Mouse (Mus musculus) lung, postnatal 14 days (tissue): ENCODE measurements around the gene Tbc1d10b.
"Not testable (repeated sequence)": the region's sequence is repeated elsewhere in the genome, so short reads cannot be mapped to it uniquely, and the experiment has no call there.

Experiments used
- DNase-seq: peaks from one replicate; pipeline ENCODE4 v3.0.0; 2021

Gene Tbc1d10b

DNA sequence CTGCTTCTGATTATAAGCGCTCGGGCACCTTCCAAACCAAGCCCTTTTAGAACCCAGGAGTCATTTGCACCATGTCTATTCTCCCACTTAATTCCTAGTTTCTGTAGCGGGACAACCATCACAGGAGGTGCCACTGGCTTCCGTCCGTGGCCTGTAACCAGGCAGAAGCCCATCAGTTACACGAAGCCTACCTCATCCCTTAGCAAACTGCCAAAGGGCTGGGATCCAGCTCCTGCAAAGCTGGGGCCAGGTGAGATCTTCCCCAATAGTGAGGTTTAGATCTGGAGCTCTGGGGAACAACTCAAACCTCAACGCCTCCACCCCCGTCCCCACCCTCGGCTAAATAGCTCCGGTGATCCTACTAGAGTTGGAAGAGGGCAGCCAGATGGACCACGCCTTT lies 11.8 kb downstream of the Tbc1d10b start:
- DNase-seq, result no peak

DNA sequence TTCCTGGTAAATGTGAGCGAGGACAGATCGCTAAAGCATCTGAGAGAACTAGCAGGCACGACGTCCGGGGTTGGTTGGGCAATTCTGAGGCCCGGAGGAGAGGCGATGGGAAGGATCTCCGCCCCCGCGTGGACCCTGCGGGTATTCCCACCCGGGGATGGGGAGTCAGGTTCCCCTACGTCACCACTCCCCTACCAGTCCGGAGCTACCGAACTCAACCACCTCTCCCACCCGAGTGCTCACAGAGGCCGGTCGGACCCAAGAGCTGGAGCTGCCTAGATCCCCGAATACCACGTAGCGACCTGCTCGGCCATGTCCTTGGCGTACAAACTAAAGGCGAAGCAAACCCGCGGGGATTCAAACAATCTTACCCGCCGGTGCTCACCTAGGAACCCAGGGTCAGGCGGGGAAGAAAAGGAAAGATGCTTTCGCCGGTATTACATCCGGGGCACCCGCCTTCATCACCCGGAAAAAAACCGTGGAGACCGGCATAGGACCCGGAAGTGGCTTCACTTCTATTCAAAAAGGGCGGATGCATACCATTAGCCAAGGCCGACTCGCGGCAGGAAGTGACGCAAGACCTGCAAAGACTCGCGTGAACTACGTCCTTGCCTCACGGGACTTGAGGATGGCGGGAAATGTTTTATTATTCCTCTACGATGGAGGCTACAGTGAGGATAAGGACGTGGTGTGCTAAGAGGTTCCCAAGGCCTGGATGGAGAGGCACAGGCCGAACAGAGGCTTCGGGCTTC lies 12.5 kb downstream of the Tbc1d10b start, which contains the start of gene Cd2bp2:
Gene Cd2bp2, minus strand, starts transcription at position 507 of the 752 bp plus-strand sequence.
- peak; percentile 95 for DNase-seq

DNA sequence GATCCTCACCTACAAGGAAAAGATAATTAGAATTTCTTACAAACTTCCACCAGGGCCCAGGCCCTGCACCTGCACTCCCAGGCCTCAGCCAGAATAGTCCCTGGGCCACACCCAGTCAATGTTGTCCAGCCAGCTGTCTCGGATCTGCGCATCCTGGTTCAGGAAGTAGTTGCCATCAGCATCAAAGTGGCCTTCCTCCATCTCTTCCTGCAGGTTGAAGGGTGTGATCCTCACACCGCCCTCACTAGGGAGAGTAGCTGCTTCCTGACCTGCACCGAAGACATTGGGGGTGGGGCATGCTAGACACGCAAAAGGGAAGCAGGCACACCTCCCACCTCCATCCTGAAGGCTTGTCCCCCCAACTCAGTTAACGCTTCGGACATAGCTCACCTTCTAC lies 13.6 kb downstream of the Tbc1d10b start:
- DNase-seq, result no peak

DNA sequence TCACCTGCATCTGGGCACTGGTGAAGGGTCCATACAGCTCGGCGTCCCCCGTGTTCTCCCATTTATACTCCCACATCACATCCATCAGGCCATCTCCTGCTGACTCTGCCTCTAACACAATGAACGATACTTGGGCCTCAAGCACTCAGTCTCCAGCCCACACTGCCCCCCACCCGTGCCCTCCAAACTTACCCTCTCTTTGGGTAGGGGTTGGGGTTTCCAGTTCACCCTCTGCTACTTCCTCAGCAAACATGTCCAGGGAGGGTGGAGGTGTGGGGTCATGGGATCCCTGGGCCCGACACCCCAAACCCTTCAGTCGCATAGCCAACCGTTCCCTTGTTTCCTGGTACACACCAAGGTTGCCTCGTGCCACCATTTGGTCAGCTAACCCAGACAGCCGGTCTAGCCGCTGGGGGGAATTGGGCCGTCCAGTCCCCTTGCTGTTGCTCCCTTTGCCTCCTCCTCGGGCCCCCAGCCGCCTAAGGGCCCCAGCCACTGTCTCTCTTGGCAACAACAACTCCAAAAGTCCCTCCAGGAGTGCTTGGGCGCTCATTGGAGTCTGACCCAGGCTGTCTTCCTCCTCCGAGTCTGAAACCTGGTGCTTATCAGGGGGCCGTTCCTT lies 14.1 kb downstream of the Tbc1d10b start:
- no peak for DNase-seq

DNA sequence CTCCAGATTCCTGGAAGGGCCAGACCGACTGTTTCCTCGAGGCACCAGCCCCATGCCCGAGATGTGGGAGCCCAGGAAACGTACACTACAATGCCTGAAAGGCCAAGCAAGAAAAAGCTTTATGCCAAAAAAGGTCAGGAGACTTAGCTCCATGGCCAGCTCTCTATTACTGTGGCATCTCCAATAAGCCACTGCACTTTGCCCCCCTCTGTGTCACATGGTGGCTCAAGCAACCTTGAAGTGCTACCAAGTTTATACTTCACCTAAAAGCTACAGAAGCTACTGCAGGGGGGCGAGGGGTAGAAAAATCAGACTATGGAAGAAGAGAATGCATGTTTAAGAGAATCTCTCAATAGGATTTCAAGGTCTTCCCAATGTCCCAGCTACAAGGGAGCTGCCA lies 15.3 kb downstream of the Tbc1d10b start:
- no peak for DNase-seq

DNA sequence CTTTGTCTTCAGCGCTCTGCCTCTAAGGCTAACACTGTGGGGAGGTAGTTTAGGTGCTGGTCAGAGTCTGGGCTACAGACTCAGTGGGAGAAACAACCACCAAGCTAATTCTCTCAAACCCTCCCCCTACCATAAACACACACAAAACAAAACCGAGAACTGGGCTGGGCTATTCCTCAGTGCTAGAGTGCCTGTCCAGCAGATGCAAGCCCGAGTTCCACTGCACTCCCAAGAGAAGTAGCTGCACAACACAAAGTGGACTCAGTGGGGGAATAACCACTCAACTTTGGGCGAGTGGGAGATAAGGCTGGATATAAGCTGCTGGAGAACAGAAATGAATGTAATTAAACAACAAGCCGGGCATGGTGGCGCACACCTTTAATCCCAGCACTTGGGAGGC lies 17.6 kb downstream of the Tbc1d10b start:
- DNase-seq, result no peak

DNA sequence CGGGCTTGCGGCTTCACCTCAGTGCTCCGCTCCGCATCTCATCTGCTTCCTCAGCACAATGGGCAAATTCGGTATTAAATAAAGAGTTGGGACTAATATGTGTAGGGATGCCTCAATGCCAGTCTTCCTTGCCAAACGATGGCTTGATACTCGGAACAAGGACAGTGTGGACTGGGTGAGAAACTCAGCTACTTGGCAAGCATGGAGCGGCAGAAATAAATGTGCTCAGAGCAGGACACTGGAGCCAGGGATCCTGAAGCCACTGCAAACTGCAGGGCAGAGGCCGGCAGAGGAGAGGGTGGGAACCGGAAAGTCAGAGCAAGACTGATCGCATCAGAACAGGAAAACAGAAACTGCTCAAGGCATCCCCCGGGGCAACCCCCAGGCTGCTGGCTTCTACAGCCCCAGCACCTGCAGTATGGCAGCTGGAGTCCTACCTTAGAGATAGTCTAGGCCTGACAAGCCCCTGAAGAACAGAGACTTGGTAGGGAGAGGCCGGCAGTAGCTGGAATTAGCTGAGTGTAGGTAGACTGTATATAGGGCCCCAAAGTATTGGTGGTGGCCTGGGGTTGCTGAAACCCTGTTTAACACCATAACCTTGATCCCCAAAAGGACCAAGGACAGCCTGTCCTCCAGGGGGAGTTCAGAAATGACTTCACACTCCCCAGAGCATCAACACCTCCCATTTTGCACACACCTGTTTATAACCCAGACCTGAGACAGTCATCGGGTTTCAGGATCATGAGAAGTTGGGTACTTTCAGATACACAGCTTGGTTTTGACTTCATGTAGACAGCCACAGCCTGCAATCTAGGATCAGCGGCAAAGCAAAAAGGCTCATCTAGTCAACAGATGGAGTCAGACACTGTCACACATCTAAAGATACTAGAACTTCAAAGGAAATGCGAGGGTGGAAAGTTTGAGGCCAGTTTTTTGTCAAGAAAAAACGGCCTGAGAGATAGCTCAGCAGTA lies 19.7 kb downstream of the Tbc1d10b start:
- no peak for DNase-seq

DNA sequence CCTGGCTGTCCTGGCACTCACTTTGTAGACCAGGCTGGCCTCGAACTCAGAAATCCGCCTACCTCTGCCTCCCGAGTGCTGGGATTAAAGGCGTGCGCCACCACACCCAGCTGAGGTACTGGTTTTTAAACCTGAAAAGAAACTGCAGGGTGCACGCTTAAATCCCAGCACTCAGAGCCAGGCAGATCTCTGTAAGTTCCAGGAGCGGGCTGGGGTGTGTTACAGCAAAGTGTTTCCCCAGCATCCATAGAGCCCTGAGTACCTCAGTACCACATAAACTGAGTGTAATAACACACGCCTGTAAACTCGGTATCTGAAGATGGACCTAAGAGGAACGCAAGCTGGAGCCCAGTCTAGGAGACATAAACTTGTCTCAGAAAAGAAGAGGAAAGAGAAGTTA lies 20.9 kb downstream of the Tbc1d10b start:
- DNase-seq, result no peak

DNA sequence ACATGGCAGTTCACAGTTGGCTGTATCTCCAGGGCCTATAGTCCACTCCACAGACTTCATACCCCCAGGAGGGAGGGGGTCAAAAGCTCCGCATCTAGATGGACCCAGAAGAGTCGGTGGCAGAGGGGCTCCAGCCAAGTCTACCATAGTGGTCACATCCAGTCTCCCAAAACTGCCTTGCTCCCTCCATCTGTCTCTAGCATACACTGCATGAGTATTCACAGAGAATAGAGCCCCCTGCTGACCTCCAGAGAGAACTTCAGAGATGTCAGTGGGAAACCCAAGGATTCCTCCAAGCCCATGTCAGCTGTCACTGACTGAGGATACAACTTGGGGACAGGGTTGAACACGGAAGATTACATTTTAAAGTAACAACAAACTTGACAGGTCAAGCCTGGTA lies 22.7 kb downstream of the Tbc1d10b start:
- peak; percentile 8 for DNase-seq

DNA sequence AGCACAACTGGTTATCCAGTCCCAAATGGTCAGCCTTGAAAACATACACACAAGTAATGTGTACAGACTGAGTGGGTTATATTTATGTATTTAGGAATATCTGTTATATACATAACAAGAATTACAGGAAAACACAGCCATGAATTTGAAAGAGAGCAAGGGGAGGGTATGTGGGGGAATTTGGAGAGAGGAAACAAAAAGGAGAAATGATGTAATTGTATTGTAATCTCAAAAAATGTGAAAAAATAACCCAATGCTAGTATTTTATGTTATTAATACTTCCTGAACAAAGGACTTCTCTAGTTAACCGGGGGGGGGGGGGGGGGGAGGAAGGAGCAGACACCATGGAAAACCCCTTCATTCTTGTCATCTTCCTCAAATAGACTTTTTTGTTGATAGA lies 23.5 kb downstream of the Tbc1d10b start:
- DNase-seq, result no peak

DNA sequence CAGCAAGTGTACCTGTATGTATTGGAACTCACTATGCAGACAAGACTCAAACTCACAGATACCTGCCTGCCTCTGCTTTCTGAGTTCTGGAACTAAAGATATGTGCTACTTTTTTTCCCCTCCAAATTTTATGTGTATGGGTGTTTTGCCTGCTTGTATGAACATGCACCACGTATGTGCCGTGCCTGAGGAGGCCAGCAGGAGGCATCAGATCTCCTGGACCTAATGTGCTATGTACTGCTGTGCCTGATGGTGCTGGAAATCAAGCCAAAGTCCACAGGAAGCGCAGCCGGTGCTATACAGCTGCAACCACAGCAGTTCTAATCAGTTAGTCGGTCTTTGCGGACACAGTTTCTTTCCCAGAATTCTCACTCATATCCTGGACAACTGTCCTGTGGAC lies 24.4 kb downstream of the Tbc1d10b start:
- no peak for DNase-seq

DNA sequence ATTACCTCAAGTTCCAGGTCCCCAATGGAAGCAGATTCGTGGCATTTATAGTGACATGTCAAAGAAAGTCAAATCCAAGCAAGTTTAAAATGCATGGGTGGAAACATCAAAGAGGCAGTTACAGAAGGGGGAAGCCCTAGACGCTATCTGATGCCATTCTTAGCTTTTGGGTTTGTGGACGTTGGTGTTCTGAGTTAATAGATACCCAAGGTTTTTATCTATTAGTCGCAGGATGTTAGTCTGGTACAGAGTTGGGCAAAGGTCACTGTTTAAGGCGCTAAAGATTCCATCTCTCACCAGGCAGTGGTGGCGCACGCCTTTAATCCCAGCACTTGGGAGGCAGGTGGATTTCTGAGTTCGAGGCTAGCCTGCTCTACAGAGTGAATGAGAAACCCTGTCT lies 24.9 kb downstream of the Tbc1d10b start:
- DNase-seq, result no peak

DNA sequence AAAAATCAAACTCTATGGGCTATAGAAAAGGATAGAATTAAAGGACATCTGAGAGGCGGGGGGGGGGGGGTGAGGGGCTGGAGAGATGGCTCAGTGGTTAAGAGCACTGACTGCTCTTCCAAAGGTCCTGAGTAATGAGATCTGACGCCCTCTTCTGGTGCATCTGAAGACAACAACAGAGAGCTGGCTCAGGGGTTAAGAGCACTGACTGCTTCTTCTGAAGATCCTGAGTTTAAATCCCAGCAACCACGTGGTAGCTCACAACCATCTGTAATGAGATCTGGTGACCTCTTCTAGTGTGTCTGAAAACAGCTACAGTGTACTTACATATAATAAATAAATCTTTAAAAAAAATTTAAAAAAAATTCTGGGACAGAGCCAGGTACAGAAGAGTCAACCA lies 26.5 kb downstream of the Tbc1d10b start:
- DNase-seq, result not testable (repeated sequence)

DNA sequence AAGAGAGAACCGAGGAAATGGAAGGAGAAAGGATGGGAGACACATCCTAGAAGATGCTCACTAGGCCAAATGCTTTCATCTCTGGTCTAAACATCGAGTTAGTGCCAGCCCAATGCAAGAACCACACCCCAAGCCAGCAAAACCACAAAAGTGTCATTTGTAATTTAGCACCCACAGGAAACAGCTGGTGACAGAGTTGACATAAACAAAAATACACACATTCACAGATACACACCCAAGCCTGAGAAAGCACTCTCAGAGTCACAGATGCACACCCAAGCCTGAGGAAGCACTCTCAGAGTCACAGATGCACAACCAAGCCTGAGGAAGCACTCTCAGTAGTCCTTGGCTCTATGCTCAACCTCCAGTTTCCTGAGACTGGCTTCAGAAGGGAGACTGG lies 27.5 kb downstream of the Tbc1d10b start:
- DNase-seq, result no peak

DNA sequence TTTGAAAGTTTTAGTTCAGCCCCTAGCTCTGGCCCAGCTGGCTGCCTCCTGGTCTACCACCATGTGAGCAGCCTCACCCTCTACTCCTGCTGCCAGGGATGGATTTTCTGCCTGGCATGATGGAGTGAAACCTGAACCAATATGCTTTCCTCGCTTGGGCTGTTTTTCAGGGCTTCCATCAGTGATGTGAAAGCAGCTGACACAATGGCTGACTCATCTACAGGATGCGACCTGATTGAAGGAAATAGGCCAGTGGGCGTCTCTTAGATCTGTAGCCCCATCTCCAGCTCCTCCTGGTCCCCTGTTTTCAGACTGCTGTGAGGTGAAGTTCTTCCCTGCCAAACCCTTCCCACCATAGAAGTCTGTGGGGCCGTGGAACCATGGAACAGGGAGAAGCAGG lies 31.3 kb downstream of the Tbc1d10b start:
- no peak for DNase-seq

DNA sequence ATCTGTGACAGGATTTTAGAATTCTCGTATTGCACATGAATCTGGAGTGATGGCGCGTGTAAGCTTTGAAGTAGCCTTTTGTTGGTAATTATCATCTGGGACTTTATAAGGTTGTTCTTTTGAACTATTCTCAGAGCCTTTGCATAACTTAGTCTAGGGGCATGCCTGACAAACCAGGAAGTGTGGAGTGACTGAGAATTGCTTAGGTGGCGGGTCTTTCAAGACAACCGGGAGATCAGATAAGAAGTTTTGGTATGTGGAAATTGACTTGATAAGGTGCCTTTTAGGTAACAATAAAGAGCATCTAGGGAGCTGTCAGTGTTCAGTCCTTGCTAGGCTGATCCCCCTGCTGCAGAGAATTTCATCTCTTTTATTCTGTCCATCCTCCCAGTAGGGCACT lies 41.8 kb downstream of the Tbc1d10b start:
- no peak for DNase-seq

DNA sequence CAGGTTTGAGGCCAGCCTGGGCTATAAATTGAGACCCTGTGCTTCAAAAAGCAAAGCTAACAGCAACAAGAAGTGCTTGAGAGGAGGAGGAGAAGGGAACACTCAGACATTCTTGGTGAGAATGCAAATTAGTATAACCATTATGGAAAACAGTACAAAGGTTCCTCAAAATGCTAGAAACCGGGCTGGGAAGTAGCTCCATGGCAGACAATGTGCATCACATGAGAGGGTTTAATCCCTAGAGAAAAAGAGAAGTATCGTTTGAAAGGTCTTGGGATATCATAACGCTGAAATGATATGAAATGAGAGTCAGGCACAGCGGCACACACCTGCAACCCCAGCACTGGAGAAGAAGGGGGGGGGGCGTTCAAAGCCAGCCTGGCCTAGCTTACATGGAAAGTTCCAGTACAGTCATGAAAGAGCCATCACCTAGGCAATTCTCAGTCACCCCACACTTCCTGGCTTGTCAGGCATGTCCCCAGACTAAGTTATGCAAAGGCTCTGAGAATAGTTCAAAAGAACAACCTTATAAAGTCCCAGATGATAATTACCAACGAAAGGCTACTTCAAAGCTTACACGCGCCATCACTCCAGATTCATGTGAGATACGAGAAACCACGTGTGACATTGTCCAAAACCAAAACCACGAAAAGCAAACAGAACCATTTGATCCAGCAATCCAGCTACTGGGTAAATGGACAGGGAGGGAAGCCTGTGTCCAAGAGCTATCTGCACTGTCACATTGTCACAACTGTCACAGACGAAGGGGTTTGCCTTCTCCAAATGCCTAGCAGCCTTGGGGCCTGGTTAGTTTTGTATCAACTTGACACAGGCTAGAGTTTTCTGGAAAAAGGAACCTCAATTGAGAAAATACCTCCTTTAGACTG lies 42.4 kb downstream of the Tbc1d10b start:
- DNase-seq, result no peak

DNA sequence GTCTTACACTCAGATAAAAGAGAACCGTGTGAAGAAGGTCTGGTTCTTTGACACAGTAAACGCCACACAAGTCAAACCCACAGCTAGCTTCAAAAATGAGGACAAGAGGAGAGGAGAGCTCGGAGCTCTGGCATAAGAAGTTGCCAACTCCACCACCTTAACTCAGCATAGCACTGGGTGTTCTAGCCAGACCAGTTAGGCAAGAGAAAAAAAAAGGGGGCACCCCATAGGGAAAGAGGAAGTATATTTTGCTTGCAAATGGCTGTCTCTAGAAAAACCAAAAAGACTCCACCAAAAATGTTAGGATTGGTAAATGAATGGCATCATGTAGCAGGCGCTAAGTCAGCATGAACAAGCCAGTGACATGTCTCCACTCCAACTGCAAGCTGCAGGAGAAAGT lies 44.3 kb downstream of the Tbc1d10b start:
- no peak for DNase-seq

DNA sequence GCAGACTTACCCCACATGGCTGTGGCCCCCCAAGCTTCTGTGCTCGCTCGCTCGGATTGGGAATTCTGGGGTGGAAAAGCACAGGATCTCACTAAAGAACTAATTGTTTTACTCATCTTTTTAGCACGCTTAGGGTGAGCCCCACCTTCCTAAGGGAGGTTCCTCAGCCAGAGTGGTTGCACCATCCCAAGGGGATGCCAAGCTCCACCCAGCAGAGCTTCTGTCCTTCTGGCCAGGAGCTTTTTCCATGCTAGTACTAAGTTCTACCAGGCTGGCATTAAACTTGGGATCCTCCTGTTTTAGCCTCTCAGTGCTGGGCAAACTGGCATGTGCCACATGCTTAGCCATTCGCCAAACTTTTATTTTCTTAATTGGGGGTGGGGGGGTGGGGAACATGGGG lies 45.7 kb downstream of the Tbc1d10b start:
- peak; percentile 14 for DNase-seq

DNA sequence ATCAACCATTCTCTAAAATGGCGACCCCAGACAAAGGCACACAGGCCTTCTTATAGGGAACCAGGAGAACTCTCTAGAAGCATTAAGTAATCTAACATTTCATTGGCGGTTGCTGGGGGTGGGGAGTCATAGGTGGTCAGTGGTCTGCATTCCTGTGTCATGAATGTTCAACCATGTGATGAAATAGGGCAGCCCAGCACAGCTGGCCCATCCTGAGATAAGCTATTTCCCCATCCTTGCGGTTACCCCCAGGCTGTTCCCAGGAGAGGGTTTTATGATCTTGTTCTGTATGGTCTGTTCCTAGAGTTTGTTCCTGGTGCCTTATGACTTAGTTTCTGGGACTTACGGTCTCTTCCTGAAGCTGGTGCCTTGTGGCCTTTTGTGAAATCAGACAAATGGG lies 50.7 kb downstream of the Tbc1d10b start:
- no peak for DNase-seq

DNA sequence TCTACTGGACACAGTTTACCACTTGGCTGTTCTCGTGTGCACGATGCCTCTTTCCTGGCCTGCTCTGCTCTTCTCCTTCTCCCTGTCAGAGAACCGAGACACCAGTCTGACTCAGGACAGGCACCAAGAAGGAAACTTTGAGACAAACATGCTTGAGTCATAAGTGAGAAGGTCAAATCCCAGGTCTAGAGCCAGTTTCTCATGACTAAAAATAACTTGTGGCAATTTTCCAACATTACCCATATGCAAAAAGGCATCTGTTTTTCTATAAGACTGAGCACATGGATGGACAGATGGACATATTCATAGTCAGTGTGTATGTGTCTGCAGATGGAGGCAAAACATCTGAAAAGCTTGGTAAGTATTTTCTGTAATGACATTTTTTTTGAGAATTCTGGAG lies 54.8 kb downstream of the Tbc1d10b start:
- no peak for DNase-seq

DNA sequence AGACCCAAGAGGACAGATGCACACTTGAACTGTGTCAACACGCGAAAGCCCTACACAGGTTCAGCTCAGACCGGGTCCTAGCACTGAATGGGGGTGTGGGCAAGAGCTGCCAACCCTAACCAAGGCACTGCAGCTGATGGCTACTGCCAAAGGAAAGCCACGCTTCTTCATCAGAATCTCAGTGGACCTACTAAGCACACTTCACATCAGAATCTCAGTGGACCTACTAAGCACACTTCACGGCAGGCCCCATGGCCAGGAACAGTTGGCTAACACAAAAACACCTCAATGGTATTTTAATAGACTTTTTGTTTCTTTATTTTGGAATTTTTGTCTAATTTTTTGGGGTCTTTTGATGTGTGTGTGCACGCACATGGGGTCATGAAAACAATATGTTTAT lies 55.8 kb downstream of the Tbc1d10b start:
- no peak for DNase-seq

DNA sequence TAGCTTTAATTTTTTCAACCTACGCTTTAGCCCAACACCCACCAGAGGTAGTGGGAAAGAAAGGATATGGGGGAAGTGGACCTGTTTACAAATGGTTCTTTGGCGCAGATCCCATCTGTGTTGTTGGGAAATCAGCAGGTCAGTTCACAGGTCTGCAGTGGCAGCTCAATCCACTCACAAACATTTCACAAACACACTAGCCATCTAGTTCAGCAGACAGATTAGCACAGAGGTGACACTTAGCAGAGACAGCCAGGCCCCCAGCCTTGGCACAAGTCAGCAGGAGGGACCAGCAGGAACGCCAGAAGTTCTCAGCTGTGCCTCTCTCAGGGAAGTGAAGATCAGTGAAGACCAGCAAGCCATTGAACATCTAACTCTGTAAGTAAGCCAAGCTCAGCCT lies 60.4 kb downstream of the Tbc1d10b start:
- DNase-seq, result peak; percentile 40
